Comparison of ENCODE assay signal across 11 mouse cellular contexts in the genomic region with DNA sequence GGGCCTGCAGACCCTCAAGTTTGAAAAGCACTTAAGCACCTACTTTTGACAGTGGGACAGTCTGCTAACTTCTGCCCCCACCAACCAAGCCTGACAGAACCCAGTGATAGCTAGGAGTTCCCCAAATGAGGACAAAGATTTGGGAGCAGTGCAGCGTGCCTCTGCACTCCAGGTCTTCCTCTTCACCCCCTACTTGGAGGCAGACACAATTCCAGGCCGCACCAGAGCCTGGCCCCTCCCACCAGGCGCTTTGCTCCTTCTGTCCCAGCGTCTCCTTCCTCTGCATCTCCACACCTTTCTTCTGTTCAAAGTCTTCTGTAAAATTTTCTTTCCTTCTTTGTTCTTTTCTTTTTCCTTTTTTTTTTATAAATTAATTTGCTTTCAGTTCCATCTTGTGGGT. TPM values are rescaled to one million over a fixed set of nuclear protein-coding genes. Genes with fewer than 3 reads are reported as not detected.
A peak's percentile ranks its signal among the peaks of the same experiment; 100 is the strongest.
DNase-seq lines count a peak whose midpoint lies in the region; ATAC-seq and TF ChIP-seq lines count a peak whose summit lies in the region.
"Had no signal": no experiment of that assay in that cellular context is flagged by ENCODE, and none has a peak within 500 bp of the region (broad histone marks: within the 10 kb centered on the region; RNA-seq: fewer than 3 reads in every experiment).

No protein-coding gene starts in this region.

- H3K36me3 ChIP-seq in heart, embryonic 10.5 days: peaks cover 71% of the 10 kb centered on the region
- H3K36me3 ChIP-seq in liver, embryonic 12.5 days: peaks cover 74% of the 10 kb centered on the region
- peaks cover 60% of the 10 kb centered on the region for H3K36me3 ChIP-seq in liver, postnatal 0 days (replicated peaks; ENCODE audit: insufficient read depth, low read length)
- H3K36me3 ChIP-seq in embryonic facial prominence, embryonic 11.5 days (replicated peaks; ENCODE audit: control insufficient read depth, insufficient read depth, low read depth, low read length): peaks cover 20% of the 10 kb centered on the region
- H3K36me3 ChIP-seq in neural tube, embryonic 14.5 days (ENCODE audit: control insufficient read depth, insufficient read depth, low read length): peaks cover 64% of the 10 kb centered on the region

- peak overlapping the region; percentile 36 for H3K4me3 ChIP-seq in heart, embryonic 10.5 days
- no peak overlapping the region for H3K4me3 ChIP-seq in liver, embryonic 12.5 days
- H3K4me3 ChIP-seq in liver, postnatal 0 days (ENCODE audit: low read depth, low read length): no peak overlapping the region
- no peak overlapping the region for H3K4me3 ChIP-seq in embryonic facial prominence, embryonic 11.5 days (ENCODE audit: low read depth, low read length)
- no peak overlapping the region for H3K4me3 ChIP-seq in neural tube, embryonic 14.5 days (ENCODE audit: low read depth, low read length)
- H3K4me3 ChIP-seq: megakaryocyte, embryonic 14.5 days had no signal

- WGBS in heart, embryonic 10.5 days: 42% methylated on average over 4 of the region's 4 CpGs
- WGBS in liver, embryonic 12.5 days (ENCODE audit: insufficient replicate concordance): 68% methylated on average over 4 of the region's 4 CpGs
- 76% methylated on average over 4 of the region's 4 CpGs for WGBS in liver, postnatal 0 days (ENCODE audit: insufficient replicate concordance)
- WGBS in embryonic facial prominence, embryonic 11.5 days: 63% methylated on average over 4 of the region's 4 CpGs
- WGBS in neural tube, embryonic 14.5 days: 67% methylated on average over 4 of the region's 4 CpGs

- no peaks in the 10 kb centered on the region for H3K9me3 ChIP-seq in heart, embryonic 10.5 days
- no peaks in the 10 kb centered on the region for H3K9me3 ChIP-seq in liver, embryonic 12.5 days (replicated peaks)
- no peaks in the 10 kb centered on the region for H3K9me3 ChIP-seq in liver, postnatal 0 days (ENCODE audit: low read length)
- no peaks in the 10 kb centered on the region for H3K9me3 ChIP-seq in embryonic facial prominence, embryonic 11.5 days (replicated peaks; ENCODE audit: control insufficient read depth, low read length)
- no peaks in the 10 kb centered on the region for H3K9me3 ChIP-seq in neural tube, embryonic 14.5 days (ENCODE audit: control insufficient read depth, low read length)
- H3K9me3 ChIP-seq: megakaryocyte, embryonic 14.5 days had no signal

- H3K27ac ChIP-seq in heart, embryonic 10.5 days: peak overlapping the region; percentile 96
- H3K27ac ChIP-seq in liver, embryonic 12.5 days: peak overlapping the region; percentile 61; the same call in 1 of the 2 replicates
- no peak overlapping the region for H3K27ac ChIP-seq in liver, postnatal 0 days (ENCODE audit: low read depth)
- no peak overlapping the region for H3K27ac ChIP-seq in embryonic facial prominence, embryonic 11.5 days (replicated peaks; ENCODE audit: low read depth, low read length)
- no peak overlapping the region for H3K27ac ChIP-seq in neural tube, embryonic 14.5 days (ENCODE audit: low read depth, low read length)

- no peak for DNase-seq in heart, embryonic 10.5 days (ENCODE audit: low spot score)
- no peak for DNase-seq in heart, adult 8-10 months (ENCODE audit: low spot score)
- DNase-seq in liver, postnatal 0 days: no peak
- DNase-seq in embryonic facial prominence, embryonic 11.5 days (ENCODE audit: low spot score): no peak
- DNase-seq in B cell, adult 2 months: no peak
- DNase-seq: embryo, embryonic 11 days had no signal

- no peak for ATAC-seq in liver, embryonic 12.5 days
- no peak for ATAC-seq in liver, postnatal 0 days
- no peak for ATAC-seq in embryonic facial prominence, embryonic 11.5 days (replicated peaks; ENCODE audit: insufficient number of reproducible peaks, low FRiP score, low TSS enrichment, low read depth)
- ATAC-seq in neural tube, embryonic 14.5 days (ENCODE audit: low read depth): no peak
- ATAC-seq in erythroid progenitor cell, adult 5-6 weeks (replicated peaks; ENCODE audit: low FRiP score, poor library complexity, severe bottlenecking): no peak

- no peaks in the 10 kb centered on the region for H3K27me3 ChIP-seq in heart, embryonic 10.5 days (ENCODE audit: insufficient read depth, poor library complexity, severe bottlenecking)
- H3K27me3 ChIP-seq in liver, embryonic 12.5 days (replicated peaks): no peaks in the 10 kb centered on the region
- no peaks in the 10 kb centered on the region for H3K27me3 ChIP-seq in liver, postnatal 0 days (ENCODE audit: insufficient read depth, low read length)
- H3K27me3 ChIP-seq in embryonic facial prominence, embryonic 11.5 days (ENCODE audit: control insufficient read depth, insufficient read depth, low read length): no peaks in the 10 kb centered on the region
- H3K27me3 ChIP-seq in neural tube, embryonic 14.5 days (ENCODE audit: control insufficient read depth, insufficient read depth, low read length): no peaks in the 10 kb centered on the region
- H3K27me3 ChIP-seq: CH12.LX; megakaryocyte, embryonic 14.5 days had no signal

- TF ChIP-seq EP300 in liver, postnatal 0 days (IDR thresholded peaks at IDR 0.05; ENCODE audit: low read depth): no peak

- H3K9ac ChIP-seq in liver, embryonic 12.5 days: no peak overlapping the region; the same call in 1 of the 2 replicates
- H3K9ac ChIP-seq in liver, postnatal 0 days (replicated peaks): no peak overlapping the region
- H3K9ac ChIP-seq in embryonic facial prominence, embryonic 11.5 days (replicated peaks; ENCODE audit: low read length): 0 out of 2 replicates have a peak overlapping the region, but pooled peaks have one; percentile 18
- H3K9ac ChIP-seq in neural tube, embryonic 14.5 days (replicated peaks; ENCODE audit: low read depth, low read length): 0 out of 2 replicates have a peak overlapping the region, but pooled peaks have one; percentile 8

- no peak for TF ChIP-seq CTCF in liver, postnatal 0 days (IDR thresholded peaks at IDR 0.05; ENCODE audit: low read depth)

- peaks cover 42% of the 10 kb centered on the region for H3K4me1 ChIP-seq in heart, embryonic 10.5 days
- H3K4me1 ChIP-seq in liver, embryonic 12.5 days: peaks cover 39% of the 10 kb centered on the region
- peaks cover 17% of the 10 kb centered on the region for H3K4me1 ChIP-seq in liver, postnatal 0 days (ENCODE audit: insufficient read depth)
- H3K4me1 ChIP-seq in embryonic facial prominence, embryonic 11.5 days (ENCODE audit: control insufficient read depth, insufficient read depth, low read length): peaks cover 2% of the 10 kb centered on the region; the same call in 1 of the 2 replicates
- H3K4me1 ChIP-seq in neural tube, embryonic 14.5 days (ENCODE audit: control insufficient read depth, insufficient read depth, low read length): peaks cover 19% of the 10 kb centered on the region

- no peak overlapping the region for H3K4me2 ChIP-seq in liver, embryonic 12.5 days
- no peak overlapping the region for H3K4me2 ChIP-seq in liver, postnatal 0 days (ENCODE audit: low read depth, low read length)
- H3K4me2 ChIP-seq in embryonic facial prominence, embryonic 11.5 days (ENCODE audit: low read depth, low read length): no peak overlapping the region
- no peak overlapping the region for H3K4me2 ChIP-seq in neural tube, embryonic 14.5 days (ENCODE audit: low read depth, low read length)

RNA-seq across cellular contexts. Expression of gene Myl6, which starts 4.2 kb away (rescaled TPM):
- 1,508 and 1,550 TPM in 2 replicates for polyA plus RNA-seq in heart, embryonic 10.5 days (2016; fragmentation: Nextera tagmentation; extraction: Ambion mirVana)
- 100 to 1,000 TPM; 202 to 251 (median 236) TPM for total RNA-seq in heart, adult 8-10 months (2022)
- 533 and 540 TPM in 2 replicates for polyA plus RNA-seq in liver, embryonic 12.5 days (2016; fragmentation: Nextera tagmentation; extraction: Ambion mirVana)
- 437 and 442 TPM in 2 replicates for polyA plus RNA-seq in liver, postnatal 0 days (2015; fragmentation: Nextera tagmentation; extraction: Ambion mirVana)
- 678 and 740 TPM in 2 replicates for polyA plus RNA-seq in embryonic facial prominence, embryonic 11.5 days (2014; fragmentation: Nextera tagmentation; extraction: Ambion mirVana)
- 831 and 835 TPM in 2 replicates for polyA plus RNA-seq in neural tube, embryonic 14.5 days (2014; fragmentation: Nextera tagmentation; extraction: Ambion mirVana)
- total RNA-seq in erythroid progenitor cell, adult 5-6 weeks (2015; ENCODE audit: low replicate concordance): 353 and 444 TPM in 2 replicates
- total RNA-seq in erythroid progenitor cell, adult 5-6 weeks (2017; ENCODE audit: low replicate concordance): 506 and 519 TPM in 2 replicates

RNA-seq across cellular contexts. Expression of gene Myl6b, which starts 8.7 kb away (rescaled TPM):
- polyA plus RNA-seq in heart, embryonic 10.5 days (2016; fragmentation: Nextera tagmentation; extraction: Ambion mirVana): 3.2 and 4.0 TPM in 2 replicates
- 1 to 10 TPM; 3.2 to 4.1 (median 3.4) TPM for total RNA-seq in heart, adult 8-10 months (2022)
- 1.3 and 1.6 TPM in 2 replicates for polyA plus RNA-seq in liver, embryonic 12.5 days (2016; fragmentation: Nextera tagmentation; extraction: Ambion mirVana)
- polyA plus RNA-seq in liver, postnatal 0 days (2015; fragmentation: Nextera tagmentation; extraction: Ambion mirVana): 1.5 and 1.7 TPM in 2 replicates
- 2.3 and 2.9 TPM in 2 replicates for polyA plus RNA-seq in embryonic facial prominence, embryonic 11.5 days (2014; fragmentation: Nextera tagmentation; extraction: Ambion mirVana)
- polyA plus RNA-seq in neural tube, embryonic 14.5 days (2014; fragmentation: Nextera tagmentation; extraction: Ambion mirVana): 6.4 and 8.9 TPM in 2 replicates
- total RNA-seq in erythroid progenitor cell, adult 5-6 weeks (2015; ENCODE audit: low replicate concordance): 4.0 TPM in 1 of 2 replicates, not detected in the other
- 0.51 TPM in 1 of 2 replicates, not detected in the other for total RNA-seq in erythroid progenitor cell, adult 5-6 weeks (2017; ENCODE audit: low replicate concordance)

RNA-seq across cellular contexts. Expression of gene Smarcc2, which starts 30.7 kb away (rescaled TPM):
- polyA plus RNA-seq in heart, embryonic 10.5 days (2016; fragmentation: Nextera tagmentation; extraction: Ambion mirVana): 66.0 and 68.7 TPM in 2 replicates
- 10 to 100 TPM; 76.2 to 83.2 (median 79.1) TPM for total RNA-seq in heart, adult 8-10 months (2022)
- polyA plus RNA-seq in liver, embryonic 12.5 days (2016; fragmentation: Nextera tagmentation; extraction: Ambion mirVana): 34.9 and 40.3 TPM in 2 replicates
- 13.4 and 14.7 TPM in 2 replicates for polyA plus RNA-seq in liver, postnatal 0 days (2015; fragmentation: Nextera tagmentation; extraction: Ambion mirVana)
- polyA plus RNA-seq in embryonic facial prominence, embryonic 11.5 days (2014; fragmentation: Nextera tagmentation; extraction: Ambion mirVana): 103 and 109 TPM in 2 replicates
- 179 and 205 TPM in 2 replicates for polyA plus RNA-seq in neural tube, embryonic 14.5 days (2014; fragmentation: Nextera tagmentation; extraction: Ambion mirVana)
- 70.4 and 112 TPM in 2 replicates for total RNA-seq in erythroid progenitor cell, adult 5-6 weeks (2015; ENCODE audit: low replicate concordance)
- 101 and 117 TPM in 2 replicates for total RNA-seq in erythroid progenitor cell, adult 5-6 weeks (2017; ENCODE audit: low replicate concordance)

RNA-seq across cellular contexts. Expression of gene Esyt1, which starts 35.9 kb away (rescaled TPM):
- 17.8 and 20.3 TPM in 2 replicates for polyA plus RNA-seq in heart, embryonic 10.5 days (2016; fragmentation: Nextera tagmentation; extraction: Ambion mirVana)
- 10 to 100 TPM; 16.5 to 17.5 (median 17.1) TPM for total RNA-seq in heart, adult 8-10 months (2022)
- polyA plus RNA-seq in liver, embryonic 12.5 days (2016; fragmentation: Nextera tagmentation; extraction: Ambion mirVana): 15.0 and 16.0 TPM in 2 replicates
- 6.6 and 7.6 TPM in 2 replicates for polyA plus RNA-seq in liver, postnatal 0 days (2015; fragmentation: Nextera tagmentation; extraction: Ambion mirVana)
- 12.5 and 15.8 TPM in 2 replicates for polyA plus RNA-seq in embryonic facial prominence, embryonic 11.5 days (2014; fragmentation: Nextera tagmentation; extraction: Ambion mirVana)
- polyA plus RNA-seq in neural tube, embryonic 14.5 days (2014; fragmentation: Nextera tagmentation; extraction: Ambion mirVana): 10.0 and 25.9 TPM in 2 replicates
- total RNA-seq in erythroid progenitor cell, adult 5-6 weeks (2015; ENCODE audit: low replicate concordance): 23.4 and 27.2 TPM in 2 replicates
- total RNA-seq in erythroid progenitor cell, adult 5-6 weeks (2017; ENCODE audit: low replicate concordance): 29.7 and 30.8 TPM in 2 replicates

RNA-seq across cellular contexts. Expression of gene Zc3h10, which starts 57.8 kb away (rescaled TPM):
- 11.2 and 12.8 TPM in 2 replicates for polyA plus RNA-seq in heart, embryonic 10.5 days (2016; fragmentation: Nextera tagmentation; extraction: Ambion mirVana)
- 1 to 10 TPM; 5.7 to 9.9 (median 6.8) TPM for total RNA-seq in heart, adult 8-10 months (2022)
- polyA plus RNA-seq in liver, embryonic 12.5 days (2016; fragmentation: Nextera tagmentation; extraction: Ambion mirVana): 7.7 and 8.1 TPM in 2 replicates
- polyA plus RNA-seq in liver, postnatal 0 days (2015; fragmentation: Nextera tagmentation; extraction: Ambion mirVana): 5.0 and 5.4 TPM in 2 replicates
- 13.6 and 15.0 TPM in 2 replicates for polyA plus RNA-seq in embryonic facial prominence, embryonic 11.5 days (2014; fragmentation: Nextera tagmentation; extraction: Ambion mirVana)
- polyA plus RNA-seq in neural tube, embryonic 14.5 days (2014; fragmentation: Nextera tagmentation; extraction: Ambion mirVana): 11.7 and 18.1 TPM in 2 replicates
- 0.72 and 2.9 TPM in 2 replicates for total RNA-seq in erythroid progenitor cell, adult 5-6 weeks (2015; ENCODE audit: low replicate concordance)
- 5.9 and 6.4 TPM in 2 replicates for total RNA-seq in erythroid progenitor cell, adult 5-6 weeks (2017; ENCODE audit: low replicate concordance)

Comparison
In these comparisons a context has a peak if more than half of its experiments do, and no peak if none do; other contexts are left out.
1. H3K27ac ChIP-seq: peak in heart, embryonic 10.5 days (single experiment) and liver, embryonic 12.5 days (single experiment); none in liver, postnatal 0 days (single experiment), embryonic facial prominence, embryonic 11.5 days (single experiment) and neural tube, embryonic 14.5 days (single experiment).
2. H3K9ac ChIP-seq: peak in embryonic facial prominence, embryonic 11.5 days (single experiment) and neural tube, embryonic 14.5 days (single experiment); none in liver, embryonic 12.5 days (single experiment) and liver, postnatal 0 days (single experiment).